ENCODE assay signal across 9 mouse cellular contexts in genomic region chr5:116592801-116593430, GRCm38 (mm10). TPM values are rescaled to one million over a fixed set of nuclear protein-coding genes. Genes with fewer than 3 reads are reported as not detected.
DNase-seq lines count a peak whose midpoint lies in the region; ATAC-seq lines count a peak whose summit lies in the region.
"Had no signal": no experiment of that assay in that cellular context is flagged by ENCODE, and none has a peak within 500 bp of the region (broad histone marks: within the 10 kb centered on the region; RNA-seq: fewer than 3 reads in every experiment).

No protein-coding gene starts in this region.

- intact Hi-C loops in heart, postnatal 14 days (cut with DNase I) = loop anchor here (5.0 kb wide), 2 partner anchors 361 to 471 kb away; no protein-coding TSS in a partner anchor

- no peak overlapping the region for H3K27ac ChIP-seq in kidney, embryonic 15.5 days
- H3K27ac ChIP-seq: liver, embryonic 13.5 days had no signal

- no peak overlapping the region for H3K4me2 ChIP-seq in kidney, embryonic 15.5 days
- H3K4me2 ChIP-seq: liver, embryonic 13.5 days had no signal

- DNase-seq in kidney, postnatal 14 days = peak; percentile 14
- DNase-seq in WW6 (ENCODE audit: low read depth, low spot score) = peak; percentile 73
- peak; percentile 86 for DNase-seq in embryo, embryonic 10 days (ENCODE audit: low spot score)
- DNase-seq in heart, postnatal 14 days = peak; percentile 3 to 24
- peak; percentile 2 for DNase-seq in lung, postnatal 36 days
- DNase-seq in skeletal muscle tissue, adult 2 months (ENCODE audit: low read depth, low spot score) = peak; percentile 1
- DNase-seq in gastrocnemius, postnatal 4 days (ENCODE audit: low spot score in 2 of 2) = no peak
- DNase-seq: liver, embryonic 13.5 days had no signal

- H3K27me3 ChIP-seq in kidney, embryonic 15.5 days = peaks cover 60% of the 10 kb centered on the region

- H3K9ac ChIP-seq in kidney, embryonic 15.5 days = no peak overlapping the region
- H3K9ac ChIP-seq: liver, embryonic 13.5 days had no signal

- no peak for ATAC-seq in kidney, embryonic 15.5 days (replicated peaks; ENCODE audit: low FRiP score)

- WGBS in kidney, embryonic 15.5 days = 2% methylated on average over 12 of the region's 12 CpGs

- no peaks in the 10 kb centered on the region for H3K36me3 ChIP-seq in kidney, embryonic 15.5 days
- H3K36me3 ChIP-seq: liver, embryonic 13.5 days had no signal

- H3K9me3 ChIP-seq in kidney, embryonic 15.5 days (replicated peaks) = no peaks in the 10 kb centered on the region
- H3K9me3 ChIP-seq: liver, embryonic 13.5 days had no signal

- peaks cover 16% of the 10 kb centered on the region for H3K4me1 ChIP-seq in kidney, embryonic 15.5 days
- H3K4me1 ChIP-seq: liver, embryonic 13.5 days had no signal

- H3K4me3 ChIP-seq in kidney, embryonic 15.5 days (replicated peaks) = no peak overlapping the region
- H3K4me3 ChIP-seq: liver, embryonic 13.5 days had no signal

RNA-seq across cellular contexts. Expression of gene Srrm4, which starts 1.3 kb away (rescaled TPM):
- polyA plus RNA-seq in kidney, embryonic 15.5 days (2015; fragmentation: Nextera tagmentation; extraction: Ambion mirVana) = 0.37 and 0.42 TPM in 2 replicates
- total RNA-seq in heart, postnatal 14 days (2021) = 1 to 10 TPM; 4.7 to 6.3 TPM
- total RNA-seq in gastrocnemius, postnatal 4 days (2021) = under 1 TPM; 0.34 to 0.70 TPM

Comparison
In these comparisons a context has a peak if more than half of its experiments do, and no peak if none do; other contexts are left out.
1. DNase-seq: peak in kidney, postnatal 14 days (single experiment), WW6 (single experiment), embryo, embryonic 10 days (single experiment), heart, postnatal 14 days (2 of 2), lung, postnatal 36 days (single experiment) and skeletal muscle tissue, adult 2 months (single experiment); none in gastrocnemius, postnatal 4 days (0 of 2).